Mouse (Mus musculus) cerebellum, adult 2 months (tissue): ENCODE measurements around the gene Zfp128.

Source experiments
- CTCF ChIP-seq: fragments of 200-500 bp; IDR thresholded peaks from 2 replicates; pipeline ENCODE4 v1.5.1; 2011; ENCODE audit warnings: low read depth, mild to moderate bottlenecking, control low read depth, low read length, moderate library complexity, borderline replicate concordance; ENCODE audit not compliant: insufficient read depth
- POLR2A ChIP-seq: fragments of 200-500 bp; IDR thresholded peaks from 2 replicates; pipeline ENCODE4 v1.6.1; 2011; ENCODE audit warnings: low read length, control low read depth, borderline replicate concordance; ENCODE audit not compliant: insufficient read depth

DNA sequence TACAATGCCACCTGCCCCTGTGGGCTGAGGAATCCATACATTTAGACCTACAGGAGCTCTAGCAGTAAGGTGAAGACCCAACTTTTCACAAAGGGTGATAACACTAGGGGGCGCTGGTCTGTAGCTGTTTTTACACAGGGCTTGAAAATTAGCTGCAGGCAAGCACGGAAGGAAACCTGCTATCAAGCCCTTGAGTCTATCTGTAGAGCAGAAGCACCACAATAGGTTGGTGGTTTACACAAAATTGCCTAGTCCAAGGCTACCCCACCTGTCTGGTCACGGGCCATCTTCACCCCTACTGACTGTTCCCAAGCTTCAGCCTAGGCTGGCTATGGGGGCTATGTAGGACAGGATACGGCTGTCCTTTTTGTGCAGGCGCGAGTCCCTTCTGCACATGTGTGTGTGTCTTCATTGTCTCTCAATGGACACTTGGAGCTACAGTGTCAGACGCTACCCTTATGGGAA, 28.6 kb downstream of the Zfp128 start:
- TF ChIP-seq CTCF (peak; percentile 57; the same call in 1 of the 2 replicates), POLR2A (no peak)
